Mouse (Mus musculus) heart, embryonic 11.5 days (tissue): Measurements from ENCODE around the gene Nek5. TPM values are rescaled to one million over a fixed set of nuclear protein-coding genes. Genes with fewer than 3 reads are reported as not detected.

Experiments used
- ATAC-seq: fragments of 200-750 bp; cut with Nextera tagmentation; replicated peaks from 2 replicates; pipeline ENCODE4 v1.8.0; 2017; ENCODE audit warnings: moderate library complexity; ENCODE audit not compliant: insufficient number of reproducible peaks, low FRiP score, low TSS enrichment
- H3K27ac ChIP-seq: fragments of 300-500 bp; sonication (generic); 2 replicates; pipeline ENCODE4 v1.5.1; 2014; ENCODE audit warnings: mild to moderate bottlenecking, low read depth, low read length
- H3K27me3 ChIP-seq: fragments of 300-500 bp; sonication (generic); 2 replicates; pipeline ENCODE4 v1.6.1; 2014; ENCODE audit warnings: mild to moderate bottlenecking, low read length, mixed read lengths; ENCODE audit not compliant: control insufficient read depth, insufficient read depth
- H3K36me3 ChIP-seq: fragments of 300-500 bp; sonication (generic); 2 replicates; pipeline ENCODE4 v1.6.1; 2014; ENCODE audit warnings: mild to moderate bottlenecking, low read length, moderate library complexity, mixed read lengths; ENCODE audit not compliant: control insufficient read depth, insufficient read depth
- H3K4me1 ChIP-seq: fragments of 300-500 bp; sonication (generic); 2 replicates; pipeline ENCODE4 v1.6.1; 2014; ENCODE audit warnings: low read length; ENCODE audit not compliant: control insufficient read depth, insufficient read depth
- H3K4me2 ChIP-seq: fragments of 300-500 bp; sonication (generic); 2 replicates; pipeline ENCODE4 v1.6.1; 2014; ENCODE audit warnings: mild to moderate bottlenecking, moderate library complexity
- H3K4me3 ChIP-seq: fragments of 300-500 bp; sonication (generic); 2 replicates; pipeline ENCODE4 v1.5.1; 2014; ENCODE audit warnings: low read depth, low read length
- H3K9ac ChIP-seq: fragments of 300-500 bp; sonication (generic); 2 replicates; pipeline ENCODE4 v1.6.1; 2014; ENCODE audit warnings: mild to moderate bottlenecking, low read depth, low read length, moderate library complexity
- H3K9me3 ChIP-seq: fragments of 300-500 bp; sonication (generic); replicated peaks from 2 replicates; pipeline ENCODE4 v1.6.1; 2016; ENCODE audit warnings: low read length; ENCODE audit not compliant: control insufficient read depth
- WGBS: fragments of 180-500 bp; shearing (Covaris S2); extraction: QIAGEN DNeasy Blood & Tissue Kit; methylation state at CpG from one replicate; pipeline ENCODE4 v1.1.7; 2014; ENCODE audit not compliant: insufficient replicate concordance; 5-methylcytosine and 5-hydroxymethylcytosine counted together
- polyA plus RNA-seq: library from polyadenylated mRNA; unstranded; fragments of >200 nt; fragmentation: Nextera tagmentation; extraction: Ambion mirVana; gene quantifications from 2 replicates; pipeline ENCODE4 v1.2.1, GENCODE M21; 2014

Gene Nek5
- polyA plus RNA-seq, 1 experiment from 2014 or later: 0.27 TPM

GRCm38 (mm10) chr8:22060446-22060889, 64.4 kb downstream of the Nek5 start, which contains the start of gene Alg11:
Gene Alg11, plus strand, starts transcription at chr8:22060721.
- peaks cover 2% of the 10 kb centered on the region; the same call in 1 of the 2 replicates for H3K27me3 ChIP-seq
- peaks cover 5% of the 10 kb centered on the region; the same call in 1 of the 2 replicates for H3K4me1 ChIP-seq
- H3K36me3 ChIP-seq: peaks cover 9% of the 10 kb centered on the region
- under 1% methylated on average over 33 of the region's 36 CpGs for WGBS
- peak within 1 kb of the TSS; percentile 50; the same call in 1 of the 2 replicates for H3K27ac ChIP-seq
- H3K4me3 ChIP-seq: peak within 1 kb of the TSS; percentile 88
- peak within 1 kb of the TSS; percentile 94 for H3K4me2 ChIP-seq
- ATAC-seq: peak; percentile 99
- H3K9ac ChIP-seq: peak within 1 kb of the TSS; percentile 77
- no peaks in the 10 kb centered on the region for H3K9me3 ChIP-seq

GRCm38 (mm10) chr8:22059821-22060445, 64.9 kb downstream of the Nek5 start, which contains the start of gene Atp7b:
Gene Atp7b, minus strand, starts transcription at chr8:22060305.
- Histone ChIP-seq H3K36me3 (peaks cover 4% of the 10 kb centered on the region), H3K4me2 (peak within 1 kb of the TSS; percentile 94), H3K27me3 (peaks cover 2% of the 10 kb centered on the region; the same call in 1 of the 2 replicates), H3K27ac (peak within 1 kb of the TSS; percentile 50; the same call in 1 of the 2 replicates), H3K9me3 (no peaks in the 10 kb centered on the region), H3K4me1 (peaks cover 5% of the 10 kb centered on the region; the same call in 1 of the 2 replicates), H3K4me3 (peak within 1 kb of the TSS; percentile 88), H3K9ac (peak within 1 kb of the TSS; percentile 77)
- ATAC-seq: peak; percentile 75; the same call in 1 of the 2 replicates
- under 1% methylated on average over 46 of the region's 46 CpGs for WGBS

GRCm38 (mm10) chr8:22059153-22059738, 65.6 kb downstream of the Nek5 start:
- 40% methylated on average over 11 of the region's 11 CpGs for WGBS
- Histone ChIP-seq H3K36me3 (0 out of 2 replicates have a peak, but pooled peaks cover 3% of the 10 kb centered on the region), H3K9me3 (no peaks in the 10 kb centered on the region), H3K4me2 (peak overlapping the region; percentile 94), H3K27ac (no peak overlapping the region), H3K9ac (peak overlapping the region; percentile 77), H3K4me3 (peak overlapping the region; percentile 88), H3K27me3 (peaks cover 2% of the 10 kb centered on the region; the same call in 1 of the 2 replicates), H3K4me1 (peaks cover 5% of the 10 kb centered on the region; the same call in 1 of the 2 replicates)
- ATAC-seq: no peak

- Histone ChIP-seq H3K4me3 (no peak overlapping the region), H3K4me1 (peaks cover 5% of the 10 kb centered on the region; the same call in 1 of the 2 replicates), H3K9me3 (no peaks in the 10 kb centered on the region), H3K9ac (no peak overlapping the region), H3K27ac (no peak overlapping the region), H3K27me3 (peaks cover 2% of the 10 kb centered on the region; the same call in 1 of the 2 replicates), H3K36me3 (no peaks in the 10 kb centered on the region), H3K4me2 (peak overlapping the region; percentile 29)
- ATAC-seq: no peak
- WGBS: 58% methylated on average over 9 of the region's 9 CpGs
Measured at GRCm38 (mm10) chr8:22058368-22058767, 66.5 kb downstream of the Nek5 start.

GRCm38 (mm10) chr8:22056850-22057249, 68.0 kb downstream of the Nek5 start:
- H3K4me1 ChIP-seq: peaks cover 5% of the 10 kb centered on the region; the same call in 1 of the 2 replicates
- no peak overlapping the region for H3K4me3 ChIP-seq
- H3K27ac ChIP-seq: no peak overlapping the region
- no peaks in the 10 kb centered on the region for H3K36me3 ChIP-seq
- no peak for ATAC-seq
- 75% methylated on average over 3 of the region's 3 CpGs for WGBS
- H3K9ac ChIP-seq: no peak overlapping the region
- no peak overlapping the region for H3K4me2 ChIP-seq
- peaks cover 2% of the 10 kb centered on the region; the same call in 1 of the 2 replicates for H3K27me3 ChIP-seq
- no peaks in the 10 kb centered on the region for H3K9me3 ChIP-seq

GRCm38 (mm10) chr8:22055492-22055877, 69.4 kb downstream of the Nek5 start:
- Histone ChIP-seq H3K9me3 (no peaks in the 10 kb centered on the region), H3K4me2 (no peak overlapping the region), H3K27me3 (peaks cover 2% of the 10 kb centered on the region; the same call in 1 of the 2 replicates), H3K27ac (no peak overlapping the region), H3K4me1 (peaks cover 2% of the 10 kb centered on the region; the same call in 1 of the 2 replicates), H3K36me3 (no peaks in the 10 kb centered on the region), H3K9ac (no peak overlapping the region), H3K4me3 (no peak overlapping the region)
- WGBS: 85% methylated on average over 2 of the region's 2 CpGs
- no peak for ATAC-seq

GRCm38 (mm10) chr8:22054674-22055491, 70.0 kb downstream of the Nek5 start:
- Histone ChIP-seq H3K9ac (no peak overlapping the region), H3K27me3 (peaks cover 2% of the 10 kb centered on the region; the same call in 1 of the 2 replicates), H3K4me2 (0 out of 2 replicates have a peak overlapping the region, but pooled peaks have one; percentile 1), H3K4me1 (peaks cover 2% of the 10 kb centered on the region; the same call in 1 of the 2 replicates), H3K36me3 (no peaks in the 10 kb centered on the region), H3K27ac (no peak overlapping the region), H3K4me3 (no peak overlapping the region), H3K9me3 (no peaks in the 10 kb centered on the region)
- WGBS: 63% methylated on average over 12 of the region's 12 CpGs
- no peak for ATAC-seq
